Mouse (Mus musculus): ENCODE measurements around the gene Rora.

The Rora gene

DNA sequence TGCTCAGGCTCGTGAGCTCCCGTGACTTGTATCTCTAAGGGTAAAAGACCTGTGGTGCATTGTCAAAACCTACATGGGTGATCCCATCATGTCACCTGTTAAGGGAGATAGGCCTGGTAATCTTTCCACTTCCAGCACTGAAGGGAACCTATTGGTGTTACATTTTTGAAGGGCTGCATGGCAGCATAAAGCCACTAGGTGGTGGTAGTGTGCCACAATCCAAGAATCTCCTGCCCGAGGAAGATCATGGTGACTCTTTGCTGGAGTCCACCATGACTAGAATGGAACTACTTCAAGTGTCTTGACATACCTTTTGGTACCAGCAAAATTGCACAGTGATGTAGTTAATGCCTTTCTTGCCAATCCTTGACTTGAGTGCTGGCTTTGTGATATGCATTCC is 704.2 kb downstream of the Rora start:
- Histone ChIP-seq H3K4me1 (replicated peaks; ENCODE audit: low read depth, low read length) (0 out of 2 replicates have a peak, but pooled peaks cover 4% of the 10 kb centered on the region), H3K4me3 (replicated peaks; ENCODE audit: low read length) (no peak overlapping the region), H3K9me3 (ENCODE audit: low read length) (no peaks in the 10 kb centered on the region), H3K36me3 (ENCODE audit: insufficient read depth, low read length) (no peaks in the 10 kb centered on the region), H3K27me3 (ENCODE audit: insufficient read depth, low read length) (no peaks in the 10 kb centered on the region)
- TF ChIP-seq CTCF (conservative IDR thresholded peaks at IDR 0.05; ENCODE audit: low read length) = peak; percentile 87
- TF ChIP-seq POU5F1 (IDR thresholded peaks at IDR 0.05; ENCODE audit: borderline replicate concordance, low read length) = no peak

DNA sequence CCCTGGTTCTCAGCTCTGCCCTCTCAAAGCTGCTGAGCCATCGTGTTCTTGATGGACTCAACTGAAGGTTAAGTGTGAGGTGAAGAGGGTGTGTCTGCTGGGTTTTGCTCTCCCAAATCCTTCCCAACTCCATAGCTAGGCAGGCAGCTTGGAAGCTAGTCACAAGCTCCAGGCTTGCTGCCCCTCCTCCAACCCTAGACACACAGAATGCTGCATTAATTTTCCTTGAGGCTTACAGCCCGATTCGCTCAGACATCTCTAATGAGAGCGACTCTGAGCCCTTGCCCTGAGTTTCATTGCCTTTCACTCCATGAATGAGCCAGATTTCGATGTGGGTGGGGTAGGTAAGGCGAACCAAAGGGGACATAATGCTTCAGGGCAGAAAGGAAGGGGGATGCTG is 705.2 kb downstream of the Rora start:
- no peak overlapping the region for H3K4me3 ChIP-seq (replicated peaks; ENCODE audit: low read length)
- H3K27me3 ChIP-seq (ENCODE audit: insufficient read depth, low read length) = no peaks in the 10 kb centered on the region
- H3K9me3 ChIP-seq (ENCODE audit: low read length) = no peaks in the 10 kb centered on the region
- H3K36me3 ChIP-seq (ENCODE audit: insufficient read depth, low read length) = no peaks in the 10 kb centered on the region
- H3K4me1 ChIP-seq (replicated peaks; ENCODE audit: low read depth, low read length) = peaks cover 6% of the 10 kb centered on the region
- no peak for TF ChIP-seq NANOG (IDR thresholded peaks at IDR 0.05; ENCODE audit: borderline replicate concordance, low read length)

DNA sequence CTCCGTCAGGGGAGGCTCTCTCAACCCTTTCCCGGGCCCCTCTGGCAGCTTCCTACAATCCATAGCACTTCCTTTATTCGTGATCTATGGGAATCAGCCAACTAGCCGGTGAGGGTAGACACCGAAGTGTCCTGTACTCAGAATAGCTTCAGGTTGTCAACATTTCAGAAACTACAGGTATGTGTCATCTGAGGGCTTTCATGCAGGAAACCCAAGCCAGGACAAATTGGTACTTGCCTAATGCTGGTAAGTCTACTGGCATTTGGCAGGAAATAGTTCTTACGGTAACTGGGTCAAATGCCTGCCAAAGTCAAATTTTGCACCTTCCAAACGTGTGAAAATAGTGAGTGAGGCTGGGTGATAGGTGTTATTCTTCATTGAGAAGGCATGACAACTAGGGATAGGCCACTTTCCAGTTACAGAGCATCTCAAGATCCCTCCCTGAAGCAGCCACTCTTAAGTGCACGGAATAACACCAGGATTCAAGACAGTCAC is 708.4 kb downstream of the Rora start:
- no peak for TF ChIP-seq POU5F1 (IDR thresholded peaks at IDR 0.05; ENCODE audit: borderline replicate concordance, low read length)
- TF ChIP-seq CTCF (conservative IDR thresholded peaks at IDR 0.05; ENCODE audit: low read length) = no peak
- no peak for TF ChIP-seq NANOG (IDR thresholded peaks at IDR 0.05; ENCODE audit: borderline replicate concordance, low read length)
- Histone ChIP-seq H3K4me1 (replicated peaks; ENCODE audit: low read depth, low read length) (peaks cover 11% of the 10 kb centered on the region), H3K4me3 (replicated peaks; ENCODE audit: low read length) (no peak overlapping the region), H3K9me3 (ENCODE audit: low read length) (no peaks in the 10 kb centered on the region), H3K36me3 (ENCODE audit: insufficient read depth, low read length) (0 out of 2 replicates have a peak, but pooled peaks cover 4% of the 10 kb centered on the region), H3K27me3 (ENCODE audit: insufficient read depth, low read length) (no peaks in the 10 kb centered on the region)

DNA sequence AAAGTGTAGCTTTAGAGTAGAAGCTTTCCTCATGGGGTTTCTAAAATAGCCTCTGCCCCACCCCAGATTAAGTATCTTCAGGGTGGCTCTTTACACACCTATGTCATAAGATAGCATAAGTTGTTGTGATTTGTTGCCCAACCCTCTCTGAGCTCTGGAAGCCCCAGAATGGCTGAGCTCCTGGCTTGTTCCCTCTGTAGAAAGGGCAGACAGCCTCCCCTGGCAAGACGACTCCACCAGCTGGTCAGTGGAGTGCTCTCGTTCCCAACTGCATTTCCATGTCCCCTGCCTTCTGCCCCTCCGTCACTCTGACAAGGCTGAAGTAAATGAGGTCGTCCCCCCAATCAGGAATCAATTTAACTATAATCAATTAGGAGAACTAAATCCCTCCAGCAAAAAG is 709.2 kb downstream of the Rora start:
- Histone ChIP-seq H3K36me3 (ENCODE audit: insufficient read depth, low read length) (0 out of 2 replicates have a peak, but pooled peaks cover 4% of the 10 kb centered on the region), H3K9me3 (ENCODE audit: low read length) (no peaks in the 10 kb centered on the region), H3K4me1 (replicated peaks; ENCODE audit: low read depth, low read length) (peaks cover 11% of the 10 kb centered on the region), H3K27me3 (ENCODE audit: insufficient read depth, low read length) (no peaks in the 10 kb centered on the region), H3K4me3 (replicated peaks; ENCODE audit: low read length) (no peak overlapping the region)
- TF ChIP-seq POU5F1 (IDR thresholded peaks at IDR 0.05; ENCODE audit: borderline replicate concordance, low read length) (no peak), NANOG (IDR thresholded peaks at IDR 0.05; ENCODE audit: borderline replicate concordance, low read length) (no peak)

DNA sequence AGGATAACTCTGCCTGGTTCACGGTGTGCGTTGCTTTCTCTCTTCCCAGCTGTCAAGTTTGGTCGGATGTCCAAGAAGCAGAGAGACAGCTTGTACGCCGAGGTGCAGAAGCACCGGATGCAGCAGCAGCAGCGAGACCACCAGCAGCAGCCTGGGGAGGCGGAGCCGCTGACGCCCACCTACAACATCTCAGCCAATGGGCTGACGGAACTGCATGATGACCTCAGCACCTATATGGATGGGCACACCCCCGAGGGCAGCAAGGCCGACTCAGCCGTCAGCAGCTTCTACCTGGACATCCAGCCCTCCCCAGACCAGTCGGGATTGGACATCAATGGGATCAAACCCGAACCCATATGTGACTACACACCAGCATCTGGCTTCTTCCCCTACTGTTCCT is 710.5 kb downstream of the Rora start:
- no peak for TF ChIP-seq CTCF (conservative IDR thresholded peaks at IDR 0.05; ENCODE audit: low read length)
- TF ChIP-seq NANOG (IDR thresholded peaks at IDR 0.05; ENCODE audit: borderline replicate concordance, low read length) = no peak
- no peak for TF ChIP-seq POU5F1 (IDR thresholded peaks at IDR 0.05; ENCODE audit: borderline replicate concordance, low read length)
- Histone ChIP-seq H3K4me3 (replicated peaks; ENCODE audit: low read length) (peak overlapping the region; percentile 32; the same call in 1 of the 2 replicates), H3K27me3 (ENCODE audit: insufficient read depth, low read length) (no peaks in the 10 kb centered on the region), H3K9me3 (ENCODE audit: low read length) (no peaks in the 10 kb centered on the region), H3K36me3 (ENCODE audit: insufficient read depth, low read length) (0 out of 2 replicates have a peak, but pooled peaks cover 4% of the 10 kb centered on the region), H3K4me1 (replicated peaks; ENCODE audit: low read depth, low read length) (peaks cover 11% of the 10 kb centered on the region)

DNA sequence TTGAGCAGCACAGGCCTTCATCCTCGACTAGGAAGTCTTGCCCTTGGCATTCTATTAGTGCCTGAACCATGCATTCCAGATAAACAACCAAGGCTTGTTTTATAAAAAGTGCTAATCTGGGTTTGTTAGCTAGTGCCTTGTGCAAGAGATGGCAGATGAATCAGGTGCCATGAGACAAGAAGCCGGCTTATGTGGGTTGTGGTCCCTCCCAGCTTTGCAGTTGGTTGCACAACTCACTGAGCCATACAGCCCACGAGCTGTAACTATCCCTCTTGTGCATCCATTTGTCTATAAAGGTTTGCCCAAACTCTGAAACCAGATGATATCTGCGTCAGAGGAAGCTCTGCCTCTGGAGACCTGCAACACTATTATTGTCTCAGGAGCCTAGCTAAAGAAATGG is 713.5 kb downstream of the Rora start:
- Histone ChIP-seq H3K4me1 (replicated peaks; ENCODE audit: low read depth, low read length) (peaks cover 11% of the 10 kb centered on the region), H3K4me3 (replicated peaks; ENCODE audit: low read length) (no peak overlapping the region), H3K9me3 (ENCODE audit: low read length) (no peaks in the 10 kb centered on the region), H3K36me3 (ENCODE audit: insufficient read depth, low read length) (0 out of 2 replicates have a peak, but pooled peaks cover 4% of the 10 kb centered on the region), H3K27me3 (ENCODE audit: insufficient read depth, low read length) (0 out of 2 replicates have a peak, but pooled peaks cover 2% of the 10 kb centered on the region)
- TF ChIP-seq CTCF (conservative IDR thresholded peaks at IDR 0.05; ENCODE audit: low read length) (no peak), POU5F1 (IDR thresholded peaks at IDR 0.05; ENCODE audit: borderline replicate concordance, low read length) (no peak), NANOG (IDR thresholded peaks at IDR 0.05; ENCODE audit: borderline replicate concordance, low read length) (no peak)

DNA sequence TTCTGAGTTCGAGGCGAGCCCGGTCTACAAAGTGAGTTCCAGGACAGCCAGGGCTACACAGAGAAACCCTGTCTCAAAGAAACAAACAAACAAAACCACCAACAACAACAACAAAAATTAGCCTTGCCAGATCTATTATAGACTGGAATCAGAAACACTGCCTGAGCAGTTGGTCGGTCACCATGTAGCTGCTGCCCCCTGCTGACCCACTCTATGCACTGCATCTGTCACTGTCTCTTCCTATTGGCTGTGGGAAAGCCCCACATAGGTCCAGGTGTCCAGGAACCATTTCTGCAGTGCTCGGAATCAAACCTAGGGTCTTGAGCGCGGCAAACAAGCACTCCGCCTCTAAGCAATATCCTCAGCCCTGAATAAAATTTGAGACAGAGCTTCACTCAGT is 714.5 kb downstream of the Rora start:
- no peaks in the 10 kb centered on the region for H3K9me3 ChIP-seq (ENCODE audit: low read length)
- no peak for TF ChIP-seq POU5F1 (IDR thresholded peaks at IDR 0.05; ENCODE audit: borderline replicate concordance, low read length)
- TF ChIP-seq CTCF (conservative IDR thresholded peaks at IDR 0.05; ENCODE audit: low read length) = peak; percentile 79
- TF ChIP-seq NANOG (IDR thresholded peaks at IDR 0.05; ENCODE audit: borderline replicate concordance, low read length) = no peak
- peaks cover 13% of the 10 kb centered on the region for H3K4me1 ChIP-seq (replicated peaks; ENCODE audit: low read depth, low read length)
- H3K36me3 ChIP-seq (ENCODE audit: insufficient read depth, low read length) = 0 out of 2 replicates have a peak, but pooled peaks cover 4% of the 10 kb centered on the region
- no peak overlapping the region for H3K4me3 ChIP-seq (replicated peaks; ENCODE audit: low read length)
- H3K27me3 ChIP-seq (ENCODE audit: insufficient read depth, low read length) = 0 out of 2 replicates have a peak, but pooled peaks cover 2% of the 10 kb centered on the region

DNA sequence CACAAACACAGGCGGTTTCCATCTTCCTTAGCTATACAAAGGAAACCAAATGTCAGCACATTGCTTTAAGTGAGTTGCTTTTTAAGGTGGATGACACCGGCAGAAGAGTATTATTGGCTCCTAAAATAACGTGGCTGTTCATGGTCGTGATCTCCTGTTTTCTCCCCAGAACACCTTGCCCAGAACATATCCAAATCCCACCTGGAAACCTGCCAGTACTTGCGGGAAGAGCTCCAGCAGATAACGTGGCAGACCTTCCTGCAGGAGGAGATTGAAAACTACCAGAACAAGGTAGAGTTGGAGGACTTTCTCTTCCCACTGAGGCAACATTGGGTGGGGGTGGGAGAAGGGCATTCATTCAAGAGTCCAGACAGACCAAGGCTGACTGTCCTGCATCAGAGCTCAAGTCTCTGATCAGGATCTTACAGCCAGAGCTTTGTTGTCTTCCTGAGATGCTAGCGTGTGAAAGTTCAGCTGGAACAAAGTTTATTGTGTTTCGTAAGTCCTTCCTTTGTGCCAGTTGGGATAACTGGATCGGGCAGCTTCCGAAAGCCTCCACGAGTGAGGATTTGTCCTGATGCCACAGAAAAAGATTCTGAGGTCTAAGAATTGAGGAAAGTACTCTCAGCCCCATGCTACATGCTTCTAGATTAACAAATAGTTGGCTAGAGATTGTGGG is 717.6 kb downstream of the Rora start:
- TF ChIP-seq CTCF (conservative IDR thresholded peaks at IDR 0.05; ENCODE audit: low read length) (no peak), NANOG (IDR thresholded peaks at IDR 0.05; ENCODE audit: borderline replicate concordance, low read length) (no peak), POU5F1 (IDR thresholded peaks at IDR 0.05; ENCODE audit: borderline replicate concordance, low read length) (no peak)
- Histone ChIP-seq H3K27me3 (ENCODE audit: insufficient read depth, low read length) (0 out of 2 replicates have a peak, but pooled peaks cover 2% of the 10 kb centered on the region), H3K4me1 (replicated peaks; ENCODE audit: low read depth, low read length) (peaks cover 4% of the 10 kb centered on the region; the same call in 1 of the 2 replicates), H3K4me3 (replicated peaks; ENCODE audit: low read length) (no peak overlapping the region), H3K36me3 (ENCODE audit: insufficient read depth, low read length) (no peaks in the 10 kb centered on the region), H3K9me3 (ENCODE audit: low read length) (no peaks in the 10 kb centered on the region)

Data from E14TG2a.4 (cell line).